Mouse (Mus musculus): ENCODE measurements around the gene Nfkbil1. TPM values are rescaled to one million over a fixed set of nuclear protein-coding genes. Genes with fewer than 3 reads are reported as not detected.

Gene Nfkbil1
- polyA plus RNA-seq (2012; rRNA removed) (3.6 and 4.2 TPM in 2 replicates), polyA plus RNA-seq (2014; fragmentation: Nextera tagmentation; extraction: Ambion mirVana) (1.1 and 1.3 TPM in 2 replicates)

DNA sequence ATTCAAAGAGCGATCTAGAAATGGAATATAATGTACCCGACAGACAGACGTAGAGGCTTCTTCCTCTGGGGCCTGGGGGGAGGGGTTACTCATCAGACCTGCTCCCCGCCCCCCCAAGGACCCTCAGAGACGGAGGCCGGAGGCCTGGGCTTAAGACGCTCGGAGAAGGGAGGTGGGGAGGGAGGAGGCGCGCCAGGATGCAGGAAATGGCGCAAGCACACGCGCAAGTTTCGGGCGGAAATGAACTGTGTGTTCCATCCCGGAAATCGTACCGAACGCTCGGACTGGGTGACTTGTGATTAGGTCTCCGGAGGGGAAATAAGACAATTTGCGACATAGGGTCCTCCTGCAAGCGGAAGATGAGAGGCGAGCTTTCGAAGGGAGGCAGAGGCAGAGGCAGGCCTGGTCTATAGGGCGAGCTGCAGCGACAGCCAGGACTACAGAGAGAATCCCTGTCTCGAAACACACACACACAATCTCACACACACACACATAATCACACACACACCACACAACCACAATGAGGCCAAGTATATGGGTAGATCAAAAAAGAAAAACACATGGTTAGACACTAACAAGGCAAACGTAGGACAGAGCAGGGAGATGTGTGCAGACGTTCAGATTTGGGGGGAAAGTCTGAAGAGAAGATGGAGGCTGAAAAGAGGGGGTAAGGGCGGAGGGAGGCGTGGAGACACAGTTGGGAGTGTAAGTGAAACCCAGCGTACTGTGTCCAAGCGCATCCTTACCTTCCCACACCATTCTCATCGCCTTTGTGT lies at the start of gene Nfkbil1:
Gene Nfkbil1, minus strand, starts transcription at position 179 of the 776 bp plus-strand sequence.
- under 1% methylated on average over 35 of the region's 35 CpGs for WGBS (ENCODE audit: insufficient replicate concordance)
- peak within 1 kb of the TSS; percentile 69 for H3K4me3 ChIP-seq (ENCODE audit: insufficient read depth in 1 of 2, low read depth in 2 of 2, low read length in 2 of 2)
- DNase-seq (ENCODE audit: low read depth in 3 of 3, low spot score in 3 of 3) (peak; percentile 82 to 87 (median 85)), ATAC-seq (ENCODE audit: insufficient read depth) (peak; percentile 80)
- no peak for TF ChIP-seq CTCF (IDR thresholded peaks at IDR 0.05; ENCODE audit: low read depth)
- TF ChIP-seq EP300 (IDR thresholded peaks at IDR 0.05; ENCODE audit: low read depth): peak; percentile 30; the same call in 1 of the 2 replicates
- peaks cover 6 to 13% of the 10 kb centered on the region in 2 experiments for H3K4me1 ChIP-seq (replicated peaks; ENCODE audit: control insufficient read depth in 2 of 2, insufficient read depth in 2 of 2, low read length in 1 of 2)
- no peaks in the 10 kb centered on the region for H3K27me3 ChIP-seq (ENCODE audit: control insufficient read depth, insufficient read depth, low read length)
- peaks cover 7% of the 10 kb centered on the region for H3K36me3 ChIP-seq (replicated peaks; ENCODE audit: control insufficient read depth, insufficient read depth, low read depth)
- peak within 1 kb of the TSS; percentile 86 for H3K4me2 ChIP-seq (ENCODE audit: low read depth)
- peak within 1 kb of the TSS; percentile 76 for H3K9ac ChIP-seq (replicated peaks)
- H3K9me3 ChIP-seq (ENCODE audit: control insufficient read depth, low read length): no peaks in the 10 kb centered on the region
- peak within 1 kb of the TSS; percentile 86 for H3K27ac ChIP-seq

DNA sequence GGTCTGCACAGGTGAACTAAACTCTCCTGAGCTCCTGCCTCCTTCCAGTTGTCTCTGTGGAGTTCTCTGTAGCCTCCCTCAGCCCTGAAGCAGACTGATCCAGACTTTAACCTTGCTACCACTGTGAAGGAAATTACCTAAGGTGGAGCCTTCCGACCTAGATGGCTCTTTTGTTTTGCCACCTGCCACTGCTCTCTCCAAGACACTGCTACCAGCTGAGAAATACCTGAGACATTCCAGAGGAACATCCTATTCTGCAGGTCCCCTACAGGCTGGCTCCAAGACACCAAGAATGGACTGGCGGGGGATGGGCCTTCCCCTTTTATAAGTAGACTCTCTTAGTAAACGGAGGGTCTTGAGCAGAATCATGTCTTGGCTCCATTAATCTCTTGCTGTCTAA lies 44.7 kb upstream of the Nfkbil1 start:
- ATAC-seq (ENCODE audit: insufficient read depth): no peak

DNA sequence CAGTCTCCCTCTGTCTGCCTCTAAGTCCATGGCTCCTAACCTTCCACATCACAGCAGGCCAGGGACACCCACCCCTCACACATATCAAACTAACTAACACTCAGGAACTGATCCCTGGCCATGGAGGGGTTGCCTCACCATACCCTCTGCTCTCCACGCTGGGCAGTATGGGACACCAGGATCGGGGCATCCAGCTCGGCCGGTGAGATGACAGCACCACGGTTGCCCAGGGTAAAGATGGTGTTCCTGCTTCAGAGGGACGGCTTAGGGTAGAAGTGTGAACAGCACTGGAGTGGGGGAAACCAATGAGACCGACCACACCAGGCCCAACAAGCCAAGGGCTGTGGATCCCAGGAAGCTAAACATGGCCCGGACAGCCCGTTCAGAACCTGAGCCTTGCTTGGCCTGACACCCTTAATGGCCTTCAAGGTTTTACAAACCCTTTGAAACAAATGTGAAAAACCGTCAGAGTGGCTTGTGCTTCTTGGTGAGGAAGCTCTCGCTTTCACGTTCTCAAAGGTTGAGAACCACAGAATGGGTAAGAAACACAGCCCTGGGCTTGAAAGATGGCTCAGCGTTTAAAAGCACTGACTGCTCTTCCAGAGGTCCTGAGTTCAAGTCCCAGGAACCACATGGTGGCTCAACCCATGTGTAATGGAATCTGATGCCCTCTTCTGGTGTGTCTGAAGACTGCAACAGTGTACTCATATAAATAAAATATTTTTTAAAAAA lies 43.5 kb upstream of the Nfkbil1 start:
- ATAC-seq (ENCODE audit: insufficient read depth) (no peak), DNase-seq (ENCODE audit: low read depth in 3 of 3, low spot score in 3 of 3) (no peak)
- Histone ChIP-seq H3K4me1 (replicated peaks; ENCODE audit: control insufficient read depth in 2 of 2, insufficient read depth in 2 of 2, low read length in 1 of 2) (no peaks in the 10 kb centered on the region; a peak in 1 of 4 replicates), H3K36me3 (replicated peaks; ENCODE audit: control insufficient read depth, insufficient read depth, low read depth) (no peaks in the 10 kb centered on the region), H3K9ac (replicated peaks) (no peak overlapping the region), H3K4me3 (ENCODE audit: insufficient read depth in 1 of 2, low read depth in 2 of 2, low read length in 2 of 2) (no peak overlapping the region), H3K27me3 (ENCODE audit: control insufficient read depth, insufficient read depth, low read length) (peaks cover 8% of the 10 kb centered on the region), H3K27ac (no peak overlapping the region), H3K9me3 (ENCODE audit: control insufficient read depth, low read length) (no peaks in the 10 kb centered on the region), H3K4me2 (ENCODE audit: low read depth) (no peak overlapping the region)
- TF ChIP-seq EP300 (IDR thresholded peaks at IDR 0.05; ENCODE audit: low read depth): no peak
- TF ChIP-seq CTCF (IDR thresholded peaks at IDR 0.05; ENCODE audit: low read depth): no peak
- 60% methylated on average over 13 of the region's 13 CpGs for WGBS (ENCODE audit: insufficient replicate concordance)

More for the DNA sequence above, 44.7 kb upstream of the Nfkbil1 start:
- Histone ChIP-seq H3K9ac (replicated peaks) (no peak overlapping the region), H3K27me3 (ENCODE audit: control insufficient read depth, insufficient read depth, low read length) (peaks cover 5% of the 10 kb centered on the region), H3K27ac (no peak overlapping the region), H3K9me3 (ENCODE audit: control insufficient read depth, low read length) (no peaks in the 10 kb centered on the region), H3K4me3 (ENCODE audit: insufficient read depth in 1 of 2, low read depth in 2 of 2, low read length in 2 of 2) (no peak overlapping the region), H3K36me3 (replicated peaks; ENCODE audit: control insufficient read depth, insufficient read depth, low read depth) (no peaks in the 10 kb centered on the region), H3K4me1 (replicated peaks; ENCODE audit: control insufficient read depth in 2 of 2, insufficient read depth in 2 of 2, low read length in 1 of 2) (no peaks in the 10 kb centered on the region), H3K4me2 (ENCODE audit: low read depth) (no peak overlapping the region)
- TF ChIP-seq CTCF (IDR thresholded peaks at IDR 0.05; ENCODE audit: low read depth): no peak
- DNase-seq (ENCODE audit: low read depth in 3 of 3, low spot score in 3 of 3): no peak
- 65% methylated on average over 3 of the region's 3 CpGs for WGBS (ENCODE audit: insufficient replicate concordance)

DNA sequence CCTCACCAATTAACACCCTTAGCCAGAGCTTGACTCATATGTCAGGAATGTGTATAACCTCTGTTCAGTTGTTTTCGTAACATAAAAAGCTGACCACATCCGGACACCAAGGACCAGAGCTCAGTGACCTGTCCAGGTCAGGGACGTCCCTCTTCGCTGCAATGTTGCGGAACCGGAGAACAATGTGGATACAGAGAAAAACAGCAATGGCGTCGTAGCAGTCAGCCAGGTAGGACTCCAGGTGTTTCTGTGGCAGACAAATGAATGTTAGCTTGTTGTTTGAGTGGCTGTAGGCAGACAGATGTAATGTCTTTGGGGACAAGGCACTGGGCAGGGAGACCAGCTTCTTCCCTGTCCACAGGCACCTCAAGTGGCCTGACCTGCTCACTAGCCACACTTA lies 42.5 kb upstream of the Nfkbil1 start:
- Histone ChIP-seq H3K36me3 (replicated peaks; ENCODE audit: control insufficient read depth, insufficient read depth, low read depth) (no peaks in the 10 kb centered on the region), H3K4me3 (ENCODE audit: insufficient read depth in 1 of 2, low read depth in 2 of 2, low read length in 2 of 2) (no peak overlapping the region), H3K9ac (replicated peaks) (no peak overlapping the region), H3K27me3 (ENCODE audit: control insufficient read depth, insufficient read depth, low read length) (peaks cover 8% of the 10 kb centered on the region), H3K4me2 (ENCODE audit: low read depth) (no peak overlapping the region), H3K4me1 (replicated peaks; ENCODE audit: control insufficient read depth in 2 of 2, insufficient read depth in 2 of 2, low read length in 1 of 2) (no peaks in the 10 kb centered on the region; a peak in 1 of 4 replicates), H3K27ac (no peak overlapping the region), H3K9me3 (ENCODE audit: control insufficient read depth, low read length) (no peaks in the 10 kb centered on the region)
- no peak for TF ChIP-seq CTCF (IDR thresholded peaks at IDR 0.05; ENCODE audit: low read depth)
- no peak for TF ChIP-seq EP300 (IDR thresholded peaks at IDR 0.05; ENCODE audit: low read depth)
- DNase-seq (ENCODE audit: low read depth in 3 of 3, low spot score in 3 of 3) (no peak), ATAC-seq (ENCODE audit: insufficient read depth) (no peak)
- 64% methylated on average over 8 of the region's 8 CpGs for WGBS (ENCODE audit: insufficient replicate concordance)

GRCm38 (mm10) chr17:35276304-35276864 lies 40.8 kb upstream of the Nfkbil1 start:
- H3K4me1 ChIP-seq (replicated peaks; ENCODE audit: control insufficient read depth in 2 of 2, insufficient read depth in 2 of 2, low read length in 1 of 2): no peaks in the 10 kb centered on the region; a peak in 1 of 4 replicates
- TF ChIP-seq CTCF (IDR thresholded peaks at IDR 0.05; ENCODE audit: low read depth) (no peak), EP300 (IDR thresholded peaks at IDR 0.05; ENCODE audit: low read depth) (no peak)
- H3K9ac ChIP-seq (replicated peaks): no peak overlapping the region
- 18% methylated on average over 13 of the region's 13 CpGs for WGBS (ENCODE audit: insufficient replicate concordance)
- no peak for ATAC-seq (ENCODE audit: insufficient read depth)
- H3K27ac ChIP-seq: no peak overlapping the region
- H3K27me3 ChIP-seq (ENCODE audit: control insufficient read depth, insufficient read depth, low read length): peaks cover 8% of the 10 kb centered on the region
- DNase-seq (ENCODE audit: low read depth in 3 of 3, low spot score in 3 of 3): no peak
- no peaks in the 10 kb centered on the region for H3K9me3 ChIP-seq (ENCODE audit: control insufficient read depth, low read length)
- no peak overlapping the region for H3K4me2 ChIP-seq (ENCODE audit: low read depth)
- no peaks in the 10 kb centered on the region for H3K36me3 ChIP-seq (replicated peaks; ENCODE audit: control insufficient read depth, insufficient read depth, low read depth)
- no peak overlapping the region for H3K4me3 ChIP-seq (ENCODE audit: insufficient read depth in 1 of 2, low read depth in 2 of 2, low read length in 2 of 2)
